ENCODE assay signal across 20 mouse cellular contexts in genomic region chr12:84382369-84382768, GRCm38 (mm10). TPM values are rescaled to one million over a fixed set of nuclear protein-coding genes. Genes with fewer than 3 reads are reported as not detected.
DNase-seq lines count a peak whose midpoint lies in the region; ATAC-seq and TF ChIP-seq lines count a peak whose summit lies in the region.
"Had no signal": no experiment of that assay in that cellular context is flagged by ENCODE, and none has a peak within 500 bp of the region (broad histone marks: within the 10 kb centered on the region; RNA-seq: fewer than 3 reads in every experiment).

No protein-coding gene starts in this region.

- H3K9me3 ChIP-seq in heart, embryonic 13.5 days = no peaks in the 10 kb centered on the region
- H3K9me3 ChIP-seq in heart, postnatal 0 days (replicated peaks; ENCODE audit: control insufficient read depth, low read length) = no peaks in the 10 kb centered on the region
- H3K9me3 ChIP-seq: embryonic facial prominence, embryonic 13.5 days; forebrain, embryonic 13.5 days; hindbrain, embryonic 10.5 days; intestine, embryonic 15.5 days; kidney, embryonic 15.5 days had no signal

- 39% methylated on average over 4 of the region's 4 CpGs for WGBS in heart, embryonic 13.5 days
- 38% methylated on average over 4 of the region's 4 CpGs for WGBS in heart, postnatal 0 days

- TF ChIP-seq EP300 in heart, postnatal 0 days (IDR thresholded peaks at IDR 0.05; ENCODE audit: low read depth) = peak; percentile 79

- H3K9ac ChIP-seq in heart, embryonic 13.5 days = peak overlapping the region; percentile 70
- H3K9ac ChIP-seq in heart, postnatal 0 days (replicated peaks; ENCODE audit: low read depth, low read length) = peak overlapping the region; percentile 41
- H3K9ac ChIP-seq: embryonic facial prominence, embryonic 13.5 days; forebrain, embryonic 13.5 days; forebrain, postnatal 0 days; hindbrain, embryonic 14.5 days; intestine, embryonic 15.5 days; kidney, embryonic 15.5 days had no signal

- 0 out of 2 replicates have a peak overlapping the region, but pooled peaks have one; percentile 13 for H3K27ac ChIP-seq in brown adipose tissue, adult 24 weeks (replicated peaks; ENCODE audit: low read depth, low read length)
- peak overlapping the region; percentile 85 for H3K27ac ChIP-seq in heart, embryonic 13.5 days (replicated peaks)
- H3K27ac ChIP-seq in heart, postnatal 0 days (ENCODE audit: low read depth) = peak overlapping the region; percentile 90
- H3K27ac ChIP-seq: embryonic facial prominence, embryonic 13.5 days; forebrain, embryonic 13.5 days; hindbrain, embryonic 10.5 days; hindbrain, embryonic 14.5 days; intestine, embryonic 15.5 days; kidney, embryonic 15.5 days had no signal

- peaks cover 48% of the 10 kb centered on the region for H3K36me3 ChIP-seq in heart, embryonic 13.5 days
- H3K36me3 ChIP-seq in heart, postnatal 0 days (replicated peaks; ENCODE audit: control insufficient read depth, insufficient read depth, low read length) = peaks cover 33% of the 10 kb centered on the region
- H3K36me3 ChIP-seq: hindbrain, embryonic 10.5 days; intestine, embryonic 15.5 days had no signal

- peak; percentile 23; the same call in 1 of the 2 replicates for ATAC-seq in heart, embryonic 13.5 days (ENCODE audit: extremely low read depth, insufficient number of reproducible peaks, low FRiP score, low TSS enrichment)
- ATAC-seq in heart, postnatal 0 days (ENCODE audit: insufficient read depth, low read depth) = peak; percentile 87
- ATAC-seq: forebrain, embryonic 13.5 days; forebrain, postnatal 0 days; intestine, embryonic 15.5 days had no signal

- H3K27me3 ChIP-seq in heart, embryonic 13.5 days (replicated peaks) = no peaks in the 10 kb centered on the region
- H3K27me3 ChIP-seq in heart, postnatal 0 days (ENCODE audit: control insufficient read depth, insufficient read depth, low read length) = no peaks in the 10 kb centered on the region
- H3K27me3 ChIP-seq: embryonic facial prominence, embryonic 13.5 days; forebrain, embryonic 13.5 days; intestine, embryonic 15.5 days; kidney, embryonic 15.5 days had no signal

- peak overlapping the region; percentile 53 for H3K4me2 ChIP-seq in heart, embryonic 13.5 days
- peak overlapping the region; percentile 47 for H3K4me2 ChIP-seq in heart, postnatal 0 days (ENCODE audit: low read depth, low read length)
- H3K4me2 ChIP-seq: embryonic facial prominence, embryonic 13.5 days; forebrain, embryonic 13.5 days; hindbrain, embryonic 14.5 days; intestine, embryonic 15.5 days; kidney, embryonic 15.5 days had no signal

- TF ChIP-seq CTCF in heart, postnatal 0 days (IDR thresholded peaks at IDR 0.05; ENCODE audit: low read depth) = 0 out of 2 replicates have a peak, but pooled peaks have one; percentile 4

- H3K4me1 ChIP-seq in brown adipose tissue, adult 24 weeks (ENCODE audit: control insufficient read depth, insufficient read depth, insufficient read length, low read length) = peaks cover 9% of the 10 kb centered on the region
- peaks cover 43% of the 10 kb centered on the region for H3K4me1 ChIP-seq in heart, embryonic 13.5 days
- peaks cover 26% of the 10 kb centered on the region for H3K4me1 ChIP-seq in heart, postnatal 0 days (ENCODE audit: control insufficient read depth, insufficient read depth)
- H3K4me1 ChIP-seq: embryonic facial prominence, embryonic 13.5 days; hindbrain, embryonic 10.5 days; intestine, embryonic 15.5 days; kidney, embryonic 15.5 days had no signal

- peak; percentile 42 to 45 for DNase-seq in heart, adult 9 months (ENCODE audit: low spot score in 2 of 2)
- peak; percentile 84 for DNase-seq in heart, postnatal 0 days (ENCODE audit: low spot score)
- no peak for DNase-seq in adrenal gland, postnatal 36 days
- DNase-seq in spleen, postnatal 10 days (ENCODE audit: low spot score in 2 of 2) = no peak
- DNase-seq in lung, postnatal 10 days = no peak
- DNase-seq: adrenal gland, adult 2 months; cerebellum, adult 11-12 months; cerebellum, adult 9-11 months; cerebellum, postnatal 36 days; forebrain, postnatal 0 days; gastrocnemius, postnatal 14 days; kidney, adult 2 months had no signal

- H3K4me3 ChIP-seq in brown adipose tissue, adult 24 weeks (ENCODE audit: insufficient read depth, low read depth, low read length) = no peak overlapping the region
- peak overlapping the region; percentile 42 for H3K4me3 ChIP-seq in heart, embryonic 13.5 days
- H3K4me3 ChIP-seq in heart, postnatal 0 days (ENCODE audit: low read depth, low read length) = peak overlapping the region; percentile 40
- H3K4me3 ChIP-seq: embryonic facial prominence, embryonic 13.5 days; forebrain, embryonic 13.5 days; hindbrain, embryonic 10.5 days; intestine, embryonic 15.5 days; kidney, embryonic 15.5 days had no signal

RNA-seq across cellular contexts. Expression of gene Fam161b, which starts 20.7 kb away (rescaled TPM):
- polyA plus RNA-seq in brown adipose tissue, adult 24 weeks (2012; ENCODE audit: insufficient read depth, insufficient read length, missing spikeins) = 3.1 and 4.3 TPM in 2 replicates
- polyA plus RNA-seq in heart, embryonic 13.5 days (2015; fragmentation: Nextera tagmentation; extraction: Ambion mirVana) = 4.6 and 4.9 TPM in 2 replicates
- 3.4 and 4.0 TPM in 2 replicates for total RNA-seq in heart, postnatal 0 days (2014; rRNA removed; ENCODE audit: low replicate concordance)
- 5.6 and 6.0 TPM in 2 replicates for polyA plus RNA-seq in heart, postnatal 0 days (2015; fragmentation: Nextera tagmentation; extraction: Ambion mirVana)
- total RNA-seq in adrenal gland, postnatal 36 days (2021) = 1 to 10 TPM; 2.5 to 2.6 TPM

RNA-seq across cellular contexts. Expression of gene Coq6, which starts 20.9 kb away (rescaled TPM):
- polyA plus RNA-seq in brown adipose tissue, adult 24 weeks (2012; ENCODE audit: insufficient read depth, insufficient read length, missing spikeins) = 153 and 163 TPM in 2 replicates
- polyA plus RNA-seq in heart, embryonic 13.5 days (2015; fragmentation: Nextera tagmentation; extraction: Ambion mirVana) = 65.9 and 73.0 TPM in 2 replicates
- total RNA-seq in heart, postnatal 0 days (2014; rRNA removed; ENCODE audit: low replicate concordance) = 271 and 278 TPM in 2 replicates
- polyA plus RNA-seq in heart, postnatal 0 days (2015; fragmentation: Nextera tagmentation; extraction: Ambion mirVana) = 102 and 105 TPM in 2 replicates
- 10 to 100 TPM; 44.6 to 63.2 TPM for total RNA-seq in adrenal gland, postnatal 36 days (2021)

RNA-seq across cellular contexts. Expression of gene Entpd5, which starts 26.5 kb away (rescaled TPM):
- 78.5 and 97.3 TPM in 2 replicates for polyA plus RNA-seq in brown adipose tissue, adult 24 weeks (2012; ENCODE audit: insufficient read depth, insufficient read length, missing spikeins)
- polyA plus RNA-seq in heart, embryonic 13.5 days (2015; fragmentation: Nextera tagmentation; extraction: Ambion mirVana) = 23.1 and 26.9 TPM in 2 replicates
- total RNA-seq in heart, postnatal 0 days (2014; rRNA removed; ENCODE audit: low replicate concordance) = 37.6 and 59.8 TPM in 2 replicates
- 37.5 and 40.5 TPM in 2 replicates for polyA plus RNA-seq in heart, postnatal 0 days (2015; fragmentation: Nextera tagmentation; extraction: Ambion mirVana)
- total RNA-seq in adrenal gland, postnatal 36 days (2021) = 100 to 1,000 TPM in 1 of 2 experiments, 10 to 100 TPM in 1; 99.3 to 172 TPM

RNA-seq across cellular contexts. Expression of gene Bbof1, which starts 26.5 kb away (rescaled TPM):
- 11.5 and 16.1 TPM in 2 replicates for polyA plus RNA-seq in brown adipose tissue, adult 24 weeks (2012; ENCODE audit: insufficient read depth, insufficient read length, missing spikeins)
- 0.62 and 1.6 TPM in 2 replicates for polyA plus RNA-seq in heart, embryonic 13.5 days (2015; fragmentation: Nextera tagmentation; extraction: Ambion mirVana)
- total RNA-seq in heart, postnatal 0 days (2014; rRNA removed; ENCODE audit: low replicate concordance) = 0.04 TPM in 1 of 2 replicates, not detected in the other
- 1.3 and 2.3 TPM in 2 replicates for polyA plus RNA-seq in heart, postnatal 0 days (2015; fragmentation: Nextera tagmentation; extraction: Ambion mirVana)
- 1 to 10 TPM; 1.9 to 2.4 TPM for total RNA-seq in adrenal gland, postnatal 36 days (2021)
- polyA plus RNA-seq: adrenal gland, adult 2 months had no signal

RNA-seq across cellular contexts. Expression of gene Rnf113a2, which starts 34.6 kb away (rescaled TPM):
- 11.2 and 14.2 TPM in 2 replicates for polyA plus RNA-seq in brown adipose tissue, adult 24 weeks (2012; ENCODE audit: insufficient read depth, insufficient read length, missing spikeins)
- 19.5 and 21.5 TPM in 2 replicates for polyA plus RNA-seq in heart, embryonic 13.5 days (2015; fragmentation: Nextera tagmentation; extraction: Ambion mirVana)
- total RNA-seq in heart, postnatal 0 days (2014; rRNA removed; ENCODE audit: low replicate concordance) = 9.4 and 14.1 TPM in 2 replicates
- 20.9 and 22.1 TPM in 2 replicates for polyA plus RNA-seq in heart, postnatal 0 days (2015; fragmentation: Nextera tagmentation; extraction: Ambion mirVana)
- 10 to 100 TPM; 17.9 to 19.4 TPM for total RNA-seq in adrenal gland, postnatal 36 days (2021)

Comparison
In these comparisons a context has a peak if more than half of its experiments do, and no peak if none do; other contexts are left out.
1. H3K27ac ChIP-seq: peak in every context shown above with its lines; median percentile 90 in heart, postnatal 0 days; 85 in heart, embryonic 13.5 days; 13 in brown adipose tissue, adult 24 weeks.
2. DNase-seq: peak in heart, adult 9 months (2 of 2) and heart, postnatal 0 days (single experiment); none in adrenal gland, postnatal 36 days (0 of 2), spleen, postnatal 10 days (0 of 2) and lung, postnatal 10 days (single experiment).